Mouse (Mus musculus) kidney, postnatal 0 days (tissue): ENCODE results near the gene Kansl2. TPM values are rescaled to one million over a fixed set of nuclear protein-coding genes. Genes with fewer than 3 reads are reported as not detected.
A peak's percentile ranks its signal among the peaks of the same experiment; 100 is the strongest.

Experiments used
- ATAC-seq: fragments of 200-750 bp; cut with Nextera tagmentation; replicated peaks from 2 replicates; pipeline ENCODE4 v1.8.0; 2017; ENCODE audit warnings: low read depth, moderate number of reproducible peaks, moderate TSS enrichment, moderate library complexity; ENCODE audit not compliant: low FRiP score
- DNase-seq: peaks from one replicate; pipeline ENCODE4 v3.0.0-alpha.2; 2016; ENCODE audit warnings: low spot score
- H3K27ac ChIP-seq: fragments of 300-500 bp; sonication (generic); 2 replicates; pipeline ENCODE4 v1.5.1; 2014; ENCODE audit warnings: mild to moderate bottlenecking
- H3K27me3 ChIP-seq: fragments of 300-500 bp; sonication (generic); 2 replicates; pipeline ENCODE4 v1.6.1; 2014; ENCODE audit warnings: low read length, mixed read lengths; ENCODE audit not compliant: insufficient read depth
- H3K36me3 ChIP-seq: fragments of 300-500 bp; sonication (generic); 2 replicates; pipeline ENCODE4 v1.6.1; 2014; ENCODE audit warnings: low read length, mixed read lengths; ENCODE audit not compliant: insufficient read depth
- H3K4me1 ChIP-seq: fragments of 300-500 bp; sonication (generic); replicated peaks from 2 replicates; pipeline ENCODE4 v1.6.1; 2014; ENCODE audit warnings: antibody characterized with exemption, low read length, mixed read lengths; ENCODE audit not compliant: insufficient read depth
- H3K4me2 ChIP-seq: fragments of 300-500 bp; sonication (generic); 2 replicates; pipeline ENCODE4 v1.6.1; 2014; ENCODE audit warnings: mild to moderate bottlenecking, low read length, moderate library complexity, mixed read lengths
- H3K4me3 ChIP-seq: fragments of 300-500 bp; sonication (generic); replicated peaks from 2 replicates; pipeline ENCODE4 v1.5.1; 2014; ENCODE audit warnings: low read depth, low read length
- H3K9ac ChIP-seq: fragments of 300-500 bp; sonication (generic); 2 replicates; pipeline ENCODE4 v1.6.1; 2014; ENCODE audit warnings: low read depth, low read length
- H3K9me3 ChIP-seq: fragments of 300-500 bp; sonication (generic); replicated peaks from 2 replicates; pipeline ENCODE4 v1.6.1; 2016; ENCODE audit warnings: low read length, inconsistent platforms, mixed read lengths
- CTCF ChIP-seq: IDR thresholded peaks from 2 replicates; pipeline ENCODE4 v1.5.1; 2016; ENCODE audit warnings: antibody characterized with exemption, low read depth, mild to moderate bottlenecking, moderate library complexity
- WGBS: fragments of 180-500 bp; shearing (Covaris S2); extraction: QIAGEN DNeasy Blood & Tissue Kit; methylation state at CpG from one replicate; pipeline ENCODE4 v1.1.7; 2014; 5-methylcytosine and 5-hydroxymethylcytosine counted together
- polyA plus RNA-seq: library from polyadenylated mRNA; unstranded; fragments of >200 nt; fragmentation: Nextera tagmentation; extraction: Ambion mirVana; gene quantifications from 2 replicates; pipeline ENCODE4 v1.2.1, GENCODE M21; 2015

Kansl2 gene
- polyA plus RNA-seq, 1 experiment from 2014 or later = 96.3 TPM

DNA sequence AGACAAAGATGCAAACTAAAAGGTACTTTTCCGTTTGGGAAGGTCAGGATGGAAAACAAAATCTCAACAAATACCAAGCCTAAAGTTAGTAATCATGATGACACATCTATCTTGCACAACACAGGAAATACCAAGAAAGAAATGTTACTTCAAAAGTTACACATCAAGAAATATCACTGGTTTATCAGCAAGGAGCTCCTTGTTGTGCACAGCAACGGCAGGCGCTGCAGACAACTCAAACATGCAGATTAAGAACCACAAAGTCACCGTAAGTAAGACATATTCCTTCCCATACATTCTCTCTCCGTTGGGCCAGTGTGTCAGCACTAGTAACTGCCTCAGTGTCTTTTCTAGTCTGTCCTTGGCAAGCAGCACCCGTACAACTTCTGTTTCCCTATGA, 7.0 kb upstream of the Kansl2 start:
- Histone ChIP-seq H3K27ac (no peak overlapping the region), H3K9me3 (no peaks in the 10 kb centered on the region), H3K9ac (no peak overlapping the region), H3K27me3 (no peaks in the 10 kb centered on the region), H3K4me2 (no peak overlapping the region), H3K36me3 (peaks cover 45% of the 10 kb centered on the region), H3K4me1 (no peaks in the 10 kb centered on the region), H3K4me3 (no peak overlapping the region)
- TF ChIP-seq CTCF = no peak
- ATAC-seq (no peak), DNase-seq (no peak)
- 82% methylated on average over 6 of the region's 6 CpGs for WGBS

- no peak for DNase-seq
- H3K9ac ChIP-seq = no peak overlapping the region
- peaks cover 2% of the 10 kb centered on the region; the same call in 1 of the 2 replicates for H3K4me1 ChIP-seq
- ATAC-seq = no peak
- no peaks in the 10 kb centered on the region for H3K27me3 ChIP-seq
- H3K36me3 ChIP-seq = peaks cover 18% of the 10 kb centered on the region
- WGBS = 66% methylated on average over 4 of the region's 4 CpGs
- H3K4me3 ChIP-seq = no peak overlapping the region
- H3K27ac ChIP-seq = no peak overlapping the region
- H3K9me3 ChIP-seq = no peaks in the 10 kb centered on the region
- no peak for TF ChIP-seq CTCF
- H3K4me2 ChIP-seq = no peak overlapping the region
These were observed 3.9 kb upstream of the Kansl2 start for GRCm38 (mm10) chr15:98537923-98538322.

DNA sequence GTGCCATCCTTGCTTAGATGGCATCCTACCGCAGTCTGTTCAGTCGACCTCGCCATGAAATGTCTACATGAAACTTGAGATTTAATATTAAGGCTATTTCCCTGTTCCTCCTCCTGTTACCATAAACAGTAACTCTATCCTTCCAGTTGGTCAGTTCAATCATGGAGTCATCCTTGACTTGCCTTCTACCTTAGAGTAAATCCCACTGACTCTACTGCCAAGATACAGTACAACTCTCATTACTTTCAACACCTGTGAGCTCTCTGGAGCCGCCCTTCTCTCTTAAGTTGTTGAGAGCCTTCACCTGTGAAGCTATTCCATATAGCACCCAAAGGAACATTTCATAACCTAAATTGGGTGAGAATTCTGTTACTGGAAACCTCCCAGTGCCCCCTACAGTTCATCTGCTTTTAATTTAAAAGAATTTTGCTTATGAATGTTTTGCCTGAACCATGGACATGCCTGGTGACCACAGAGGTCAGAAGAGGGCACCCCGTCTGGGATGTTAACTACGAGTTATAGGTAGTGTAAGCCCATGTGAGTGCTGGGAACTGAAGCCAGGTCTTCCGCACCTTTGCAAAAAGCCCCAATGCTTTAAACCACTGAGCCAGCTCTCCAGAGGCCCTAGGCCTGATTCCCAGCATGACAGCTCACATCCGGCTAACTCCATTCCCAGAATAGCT, 2.9 kb upstream of the Kansl2 start:
- peaks cover 10% of the 10 kb centered on the region; the same call in 1 of the 2 replicates for H3K4me1 ChIP-seq
- H3K27me3 ChIP-seq = no peaks in the 10 kb centered on the region
- ATAC-seq (no peak), DNase-seq (no peak)
- peaks cover 11% of the 10 kb centered on the region; the same call in 1 of the 2 replicates for H3K36me3 ChIP-seq
- 75% methylated on average over 8 of the region's 8 CpGs for WGBS
- H3K9me3 ChIP-seq = no peaks in the 10 kb centered on the region
- H3K4me3 ChIP-seq = no peak overlapping the region
- H3K9ac ChIP-seq = no peak overlapping the region
- no peak overlapping the region for H3K27ac ChIP-seq
- TF ChIP-seq CTCF = no peak; the same call in 1 of the 2 replicates
- no peak overlapping the region for H3K4me2 ChIP-seq

DNA sequence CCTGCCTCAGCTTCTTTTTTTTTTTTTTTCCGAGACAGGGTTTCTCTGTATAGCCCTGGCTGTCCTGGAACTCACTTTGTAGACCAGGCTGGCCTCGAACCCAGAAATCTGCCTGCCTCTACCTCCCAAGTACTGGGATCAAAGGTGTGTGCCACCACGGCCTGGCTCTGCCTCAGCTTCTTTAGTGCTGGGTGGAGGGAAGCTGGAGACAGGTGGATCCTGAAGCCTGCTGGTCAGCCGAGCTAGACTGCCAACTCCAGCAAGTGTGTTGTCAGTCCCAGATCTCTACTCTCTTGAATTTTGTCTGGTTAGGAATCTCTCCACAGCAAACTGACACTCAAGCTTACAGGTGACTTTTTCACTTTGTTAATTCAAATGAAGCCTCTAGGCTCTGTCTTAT, 1.9 kb upstream of the Kansl2 start:
- Histone ChIP-seq H3K36me3 (peaks cover 14% of the 10 kb centered on the region; the same call in 1 of the 2 replicates), H3K9me3 (no peaks in the 10 kb centered on the region), H3K4me2 (no peak overlapping the region), H3K4me3 (no peak overlapping the region), H3K27ac (no peak overlapping the region), H3K27me3 (no peaks in the 10 kb centered on the region), H3K9ac (no peak overlapping the region), H3K4me1 (peaks cover 10% of the 10 kb centered on the region; the same call in 1 of the 2 replicates)
- DNase-seq (no peak), ATAC-seq (no peak)
- no peak for TF ChIP-seq CTCF
- WGBS = 86% methylated on average over 4 of the region's 4 CpGs

DNA sequence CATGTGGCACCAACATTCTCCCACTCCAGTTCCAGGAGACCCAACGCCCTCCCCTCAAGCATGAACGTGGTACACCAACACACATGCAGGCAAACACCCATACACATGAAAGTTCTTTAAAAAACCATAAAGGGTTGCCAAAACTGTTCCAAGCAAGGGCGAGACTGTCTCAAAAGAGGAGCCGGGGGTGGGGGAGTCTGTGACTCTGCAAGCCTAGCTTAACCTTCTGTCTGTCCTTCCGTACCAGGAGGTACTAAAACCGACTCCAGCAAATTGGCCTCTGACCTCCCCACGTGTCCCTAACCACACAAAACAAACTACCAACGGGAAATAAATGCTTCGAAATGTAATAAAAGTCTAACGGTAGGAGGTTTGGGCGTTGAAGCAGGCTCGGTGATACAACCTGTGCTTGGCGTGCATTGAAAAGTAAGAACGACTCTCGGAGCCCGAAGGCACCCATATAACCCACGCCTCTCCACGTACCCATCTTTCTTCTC, 981 bp downstream of the Kansl2 start:
- under 1% methylated on average over 18 of the region's 18 CpGs for WGBS
- H3K27ac ChIP-seq = peak overlapping the region; percentile 100; the same call in 1 of the 2 replicates
- ATAC-seq = no peak
- TF ChIP-seq CTCF = no peak
- peaks cover 10% of the 10 kb centered on the region; the same call in 1 of the 2 replicates for H3K4me1 ChIP-seq
- H3K4me2 ChIP-seq = peak overlapping the region; percentile 83
- H3K36me3 ChIP-seq = peaks cover 15% of the 10 kb centered on the region
- H3K9me3 ChIP-seq = no peaks in the 10 kb centered on the region
- peak overlapping the region; percentile 94 for H3K9ac ChIP-seq
- no peak for DNase-seq
- H3K27me3 ChIP-seq = no peaks in the 10 kb centered on the region
- H3K4me3 ChIP-seq = peak overlapping the region; percentile 91

- no peak for DNase-seq
- H3K4me1 ChIP-seq = peaks cover 10% of the 10 kb centered on the region; the same call in 1 of the 2 replicates
These were observed 1.8 kb downstream of the Kansl2 start for GRCm38 (mm10) chr15:98532281-98532680.

More at GRCm38 (mm10) chr15:98532281-98532680, 1.8 kb downstream of the Kansl2 start:
- H3K4me2 ChIP-seq = peak overlapping the region; percentile 83
- peak overlapping the region; percentile 94; the same call in 1 of the 2 replicates for H3K9ac ChIP-seq
- TF ChIP-seq CTCF = no peak
- no peak for ATAC-seq
- no peaks in the 10 kb centered on the region for H3K9me3 ChIP-seq
- peak overlapping the region; percentile 91 for H3K4me3 ChIP-seq
- H3K27me3 ChIP-seq = no peaks in the 10 kb centered on the region
- WGBS = 24% methylated on average over 5 of the region's 5 CpGs
- peaks cover 23% of the 10 kb centered on the region for H3K36me3 ChIP-seq
- H3K27ac ChIP-seq = no peak overlapping the region
